In the genomic region with DNA sequence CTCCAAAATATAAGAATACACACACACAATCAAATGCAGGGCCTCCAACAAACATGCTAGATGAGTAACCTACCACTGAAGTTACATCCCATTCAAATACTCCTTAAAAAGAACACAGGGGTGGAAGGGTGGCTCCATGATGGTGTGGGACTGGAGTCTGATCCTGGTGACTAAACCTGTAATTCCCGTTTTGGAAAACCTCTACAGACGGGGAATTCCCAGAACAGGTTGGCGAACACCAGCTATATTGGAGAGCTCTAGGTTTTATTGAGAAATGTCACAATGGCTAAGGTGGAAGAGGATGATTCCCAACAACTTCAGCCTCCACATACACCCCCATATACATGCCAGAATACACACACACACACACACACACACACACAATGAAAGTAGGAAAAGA, we compare ENCODE assay signal across 16 mouse cellular contexts.
"Had no signal": no experiment of that assay in that cellular context is flagged by ENCODE, and none has a peak within 500 bp of the region (broad histone marks: within the 10 kb centered on the region; RNA-seq: fewer than 3 reads in every experiment).

No protein-coding gene starts in this region.

- H3K36me3 ChIP-seq: midbrain, embryonic 13.5 days; midbrain, embryonic 15.5 days; neural tube, embryonic 12.5 days; stomach, embryonic 15.5 days had no signal

- H3K4me1 ChIP-seq: neural tube, embryonic 12.5 days; stomach, embryonic 15.5 days had no signal

- H3K9ac ChIP-seq: liver, embryonic 13.5 days; liver, embryonic 15.5 days; liver, postnatal 0 days; lung, embryonic 14.5 days; midbrain, embryonic 13.5 days; midbrain, embryonic 15.5 days; neural tube, embryonic 12.5 days; stomach, embryonic 15.5 days had no signal

- H3K9me3 ChIP-seq: liver, embryonic 13.5 days; liver, embryonic 15.5 days; megakaryocyte, embryonic 14.5 days; midbrain, embryonic 13.5 days; midbrain, embryonic 15.5 days; neural tube, embryonic 12.5 days; stomach, embryonic 15.5 days had no signal

- DNase-seq: liver; liver, embryonic 13.5 days; liver, postnatal 0 days; lung, embryonic 14.5 days; right cerebral cortex, postnatal 14 days; thymus, adult 18-20 months; thymus, postnatal 14 days; thymus, postnatal 4 days had no signal

- H3K27me3 ChIP-seq: liver, embryonic 13.5 days; liver, embryonic 15.5 days; megakaryocyte, embryonic 14.5 days; midbrain, embryonic 13.5 days; midbrain, embryonic 15.5 days; neural tube, embryonic 12.5 days; stomach, embryonic 15.5 days had no signal

- H3K27ac ChIP-seq: liver, embryonic 13.5 days; liver, embryonic 15.5 days; macrophage; midbrain, embryonic 13.5 days; midbrain, embryonic 15.5 days; neural tube, embryonic 12.5 days; stomach, embryonic 15.5 days had no signal

- H3K4me3 ChIP-seq: liver, embryonic 13.5 days; liver, embryonic 15.5 days; megakaryocyte, embryonic 14.5 days; midbrain, embryonic 13.5 days; midbrain, embryonic 15.5 days; neural tube, embryonic 12.5 days; stomach, embryonic 15.5 days had no signal

- ATAC-seq: liver, postnatal 0 days; midbrain, embryonic 13.5 days; midbrain, embryonic 15.5 days had no signal

- H3K4me2 ChIP-seq: liver, embryonic 11.5 days; liver, embryonic 13.5 days; liver, embryonic 15.5 days; lung, embryonic 14.5 days; midbrain, embryonic 13.5 days; midbrain, embryonic 15.5 days; neural tube, embryonic 12.5 days; stomach, embryonic 15.5 days had no signal
